In the genomic region with DNA sequence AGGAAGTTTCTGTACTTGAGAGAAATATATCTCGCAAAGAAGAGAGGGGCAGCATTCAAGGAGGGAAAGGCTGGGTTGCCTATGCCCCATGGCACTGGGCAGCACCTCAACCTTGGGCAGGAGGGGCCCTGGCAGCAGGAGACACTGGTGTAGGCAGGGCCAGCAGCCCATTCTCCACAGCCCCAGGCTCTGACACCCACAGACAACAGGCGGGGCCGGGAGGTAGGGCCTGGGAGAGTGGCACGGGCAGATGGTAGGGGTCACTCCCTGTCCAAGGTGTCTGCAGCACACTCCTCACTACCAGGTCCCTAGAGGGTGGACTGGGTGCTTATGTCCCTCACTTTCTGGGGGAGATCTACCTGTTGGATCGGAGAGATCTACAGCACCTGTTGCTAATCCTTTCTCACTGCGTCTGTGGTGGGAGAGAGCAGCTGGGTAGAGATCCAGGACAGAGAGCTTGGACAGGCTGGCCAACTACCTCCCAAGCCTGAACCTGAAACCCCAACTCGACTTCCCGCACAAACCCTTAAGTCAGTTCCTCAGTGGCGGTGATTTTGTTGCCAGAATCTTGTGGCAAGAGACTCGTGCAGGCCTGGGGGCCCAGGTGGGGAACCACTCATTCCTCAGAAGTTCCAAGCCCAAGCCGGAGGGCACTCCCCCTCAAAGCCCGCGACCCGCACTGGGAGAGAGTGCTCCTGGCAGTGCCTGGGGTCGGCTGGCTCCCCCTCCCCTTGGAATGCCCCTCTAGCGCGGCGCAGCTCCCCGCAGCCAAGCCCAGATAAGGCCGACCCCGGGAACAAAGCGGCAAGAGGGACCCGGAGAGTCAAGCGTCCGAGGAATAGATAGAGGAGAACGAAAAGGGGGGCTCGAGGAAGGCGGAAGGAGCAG, we compare ENCODE assay signal across 8 mouse cellular contexts. TPM values are rescaled to one million over a fixed set of nuclear protein-coding genes. Genes with fewer than 3 reads are reported as not detected.
A peak's percentile ranks its signal among the peaks of the same experiment; 100 is the strongest.
DNase-seq lines count a peak whose midpoint lies in the region; ATAC-seq lines count a peak whose summit lies in the region.

No protein-coding gene starts in this region.

- H3K4me1 ChIP-seq in forebrain, embryonic 16.5 days (replicated peaks; ENCODE audit: control insufficient read depth, insufficient read depth, low read length), result peaks cover 51% of the 10 kb centered on the region
- peaks cover 67% of the 10 kb centered on the region for H3K4me1 ChIP-seq in kidney, embryonic 15.5 days
- peaks cover 66% of the 10 kb centered on the region for H3K4me1 ChIP-seq in midbrain, embryonic 12.5 days

- H3K27me3 ChIP-seq in forebrain, embryonic 16.5 days (replicated peaks; ENCODE audit: control insufficient read depth, insufficient read depth, low read length), result no peaks in the 10 kb centered on the region
- no peaks in the 10 kb centered on the region for H3K27me3 ChIP-seq in kidney, embryonic 15.5 days
- H3K27me3 ChIP-seq in midbrain, embryonic 12.5 days, result no peaks in the 10 kb centered on the region

- peak overlapping the region; percentile 98 for H3K4me3 ChIP-seq in forebrain, embryonic 16.5 days (replicated peaks; ENCODE audit: low read length)
- peak overlapping the region; percentile 83 for H3K4me3 ChIP-seq in kidney, embryonic 15.5 days (replicated peaks)
- peak overlapping the region; percentile 94 for H3K4me3 ChIP-seq in midbrain, embryonic 12.5 days

- H3K9ac ChIP-seq in forebrain, embryonic 16.5 days (replicated peaks; ENCODE audit: low read depth, low read length), result peak overlapping the region; percentile 72
- H3K9ac ChIP-seq in kidney, embryonic 15.5 days, result peak overlapping the region; percentile 82
- H3K9ac ChIP-seq in midbrain, embryonic 12.5 days (replicated peaks), result peak overlapping the region; percentile 76

- H3K4me2 ChIP-seq in forebrain, embryonic 16.5 days (ENCODE audit: low read length), result peak overlapping the region; percentile 84
- H3K4me2 ChIP-seq in kidney, embryonic 15.5 days, result peak overlapping the region; percentile 94
- peak overlapping the region; percentile 90 for H3K4me2 ChIP-seq in midbrain, embryonic 12.5 days (replicated peaks)

- no peaks in the 10 kb centered on the region for H3K36me3 ChIP-seq in forebrain, embryonic 16.5 days (ENCODE audit: control insufficient read depth, insufficient read depth)
- H3K36me3 ChIP-seq in kidney, embryonic 15.5 days, result peaks cover 30% of the 10 kb centered on the region
- H3K36me3 ChIP-seq in midbrain, embryonic 12.5 days, result peaks cover 27% of the 10 kb centered on the region

- no peaks in the 10 kb centered on the region for H3K9me3 ChIP-seq in forebrain, embryonic 16.5 days (ENCODE audit: control insufficient read depth, low read length)
- no peaks in the 10 kb centered on the region for H3K9me3 ChIP-seq in kidney, embryonic 15.5 days (replicated peaks)
- H3K9me3 ChIP-seq in midbrain, embryonic 12.5 days, result no peaks in the 10 kb centered on the region

- peak overlapping the region; percentile 42; the same call in 1 of the 2 replicates for H3K27ac ChIP-seq in forebrain, embryonic 16.5 days (ENCODE audit: low read length)
- peak overlapping the region; percentile 83 for H3K27ac ChIP-seq in kidney, embryonic 15.5 days
- H3K27ac ChIP-seq in midbrain, embryonic 12.5 days (replicated peaks), result peak overlapping the region; percentile 60

- DNase-seq in left cerebral cortex, postnatal 4 days, result peak; percentile 35
- DNase-seq in left cerebral cortex, postnatal 36 days (ENCODE audit: low spot score in 2 of 2), result no peak
- peak; percentile 70 for DNase-seq in adrenal gland, postnatal 14 days
- DNase-seq in right cerebral cortex, adult 18-20 months, result no peak
- DNase-seq in gastrocnemius, adult 18-20 months (ENCODE audit: low spot score), result no peak

- ATAC-seq in forebrain, embryonic 16.5 days, result 0 out of 2 replicates have a peak, but pooled peaks have one; percentile 24
- ATAC-seq in kidney, embryonic 15.5 days (replicated peaks; ENCODE audit: low FRiP score), result peak; percentile 9; the same call in 1 of the 2 replicates
- peak; percentile 44 for ATAC-seq in midbrain, embryonic 12.5 days (ENCODE audit: low FRiP score, low read depth)

- WGBS in forebrain, embryonic 16.5 days, result 3% methylated on average over 28 of the region's 28 CpGs
- 2% methylated on average over 27 of the region's 28 CpGs for WGBS in kidney, embryonic 15.5 days
- 4% methylated on average over 28 of the region's 28 CpGs for WGBS in midbrain, embryonic 12.5 days

- intact Hi-C loops in left cerebral cortex, postnatal 4 days (cut with DNase I), result loop anchor here (5.0 kb wide), 2 partner anchors 45 to 160 kb away; partner anchors contain the start of gene Tmem94
- intact Hi-C loops in left cerebral cortex, postnatal 36 days (cut with DNase I), result loop anchor here (5.0 kb wide), 2 partner anchors 45 to 165 kb away; partner anchors contain the start of gene Tmem94

RNA-seq across cellular contexts. Expression of gene Caskin2, which starts 0.7 kb away (rescaled TPM):
- total RNA-seq in left cerebral cortex, postnatal 4 days (2021), result 10 to 100 TPM; 13.4 to 14.5 TPM
- 10 to 100 TPM; 19.1 to 19.9 TPM for total RNA-seq in left cerebral cortex, postnatal 36 days (2021)
- total RNA-seq in adrenal gland, postnatal 14 days (2021), result 53.7 and 57.5 TPM in 2 replicates
- 9.1 and 11.2 TPM in 2 replicates for polyA plus RNA-seq in forebrain, embryonic 16.5 days (2015; fragmentation: Nextera tagmentation; extraction: Ambion mirVana)
- polyA plus RNA-seq in kidney, embryonic 15.5 days (2015; fragmentation: Nextera tagmentation; extraction: Ambion mirVana), result 17.3 and 20.9 TPM in 2 replicates
- 15.5 and 17.0 TPM in 2 replicates for polyA plus RNA-seq in midbrain, embryonic 12.5 days (2016; fragmentation: Nextera tagmentation; extraction: Ambion mirVana)
- total RNA-seq in gastrocnemius, adult 18-20 months (2021), result 10 to 100 TPM; 13.1 to 18.2 TPM

RNA-seq across cellular contexts. Expression of gene Tsen54, which starts 1.7 kb away (rescaled TPM):
- 10 to 100 TPM; 15.1 to 19.1 TPM for total RNA-seq in left cerebral cortex, postnatal 4 days (2021)
- total RNA-seq in left cerebral cortex, postnatal 36 days (2021), result 10 to 100 TPM; 10.6 to 16.0 TPM
- 16.3 and 20.3 TPM in 2 replicates for total RNA-seq in adrenal gland, postnatal 14 days (2021)
- 25.8 and 28.3 TPM in 2 replicates for polyA plus RNA-seq in forebrain, embryonic 16.5 days (2015; fragmentation: Nextera tagmentation; extraction: Ambion mirVana)
- polyA plus RNA-seq in kidney, embryonic 15.5 days (2015; fragmentation: Nextera tagmentation; extraction: Ambion mirVana), result 37.3 and 39.8 TPM in 2 replicates
- polyA plus RNA-seq in midbrain, embryonic 12.5 days (2016; fragmentation: Nextera tagmentation; extraction: Ambion mirVana), result 27.9 and 30.9 TPM in 2 replicates
- total RNA-seq in gastrocnemius, adult 18-20 months (2021), result 1 to 10 TPM; 5.0 to 6.5 TPM

RNA-seq across cellular contexts. Expression of gene Llgl2, which starts 11.1 kb away (rescaled TPM):
- 1 to 10 TPM; 1.1 to 2.4 TPM for total RNA-seq in left cerebral cortex, postnatal 4 days (2021)
- 1 to 10 TPM; 2.6 to 3.9 TPM for total RNA-seq in left cerebral cortex, postnatal 36 days (2021)
- 11.4 and 11.8 TPM in 2 replicates for total RNA-seq in adrenal gland, postnatal 14 days (2021)
- 1.3 and 2.0 TPM in 2 replicates for polyA plus RNA-seq in forebrain, embryonic 16.5 days (2015; fragmentation: Nextera tagmentation; extraction: Ambion mirVana)
- polyA plus RNA-seq in kidney, embryonic 15.5 days (2015; fragmentation: Nextera tagmentation; extraction: Ambion mirVana), result 39.1 and 41.0 TPM in 2 replicates
- 3.7 and 4.4 TPM in 2 replicates for polyA plus RNA-seq in midbrain, embryonic 12.5 days (2016; fragmentation: Nextera tagmentation; extraction: Ambion mirVana)
- total RNA-seq in gastrocnemius, adult 18-20 months (2021), result 1 to 10 TPM; 6.3 to 8.1 TPM

RNA-seq across cellular contexts. Expression of gene Myo15b, which starts 45.4 kb away (rescaled TPM):
- under 1 TPM in 1 of 2 experiments, not detected in 1; 0.28 TPM for total RNA-seq in left cerebral cortex, postnatal 4 days (2021)
- under 1 TPM; 0.34 to 0.52 TPM for total RNA-seq in left cerebral cortex, postnatal 36 days (2021)
- total RNA-seq in adrenal gland, postnatal 14 days (2021), result 0.26 TPM in 1 of 2 replicates, not detected in the other
- polyA plus RNA-seq in forebrain, embryonic 16.5 days (2015; fragmentation: Nextera tagmentation; extraction: Ambion mirVana), result 0.18 TPM in 1 of 2 replicates, not detected in the other
- 8.0 and 11.1 TPM in 2 replicates for polyA plus RNA-seq in kidney, embryonic 15.5 days (2015; fragmentation: Nextera tagmentation; extraction: Ambion mirVana)
- 0.13 and 0.37 TPM in 2 replicates for polyA plus RNA-seq in midbrain, embryonic 12.5 days (2016; fragmentation: Nextera tagmentation; extraction: Ambion mirVana)
- total RNA-seq in gastrocnemius, adult 18-20 months (2021), result not detected

RNA-seq across cellular contexts. Expression of gene Tmem94, which starts 47.5 kb away (rescaled TPM):
- total RNA-seq in left cerebral cortex, postnatal 4 days (2021), result 10 to 100 TPM; 37.3 to 44.1 TPM
- total RNA-seq in left cerebral cortex, postnatal 36 days (2021), result 10 to 100 TPM; 54.9 to 69.9 TPM
- 64.4 and 65.1 TPM in 2 replicates for total RNA-seq in adrenal gland, postnatal 14 days (2021)
- 29.1 and 29.8 TPM in 2 replicates for polyA plus RNA-seq in forebrain, embryonic 16.5 days (2015; fragmentation: Nextera tagmentation; extraction: Ambion mirVana)
- 26.6 and 27.0 TPM in 2 replicates for polyA plus RNA-seq in kidney, embryonic 15.5 days (2015; fragmentation: Nextera tagmentation; extraction: Ambion mirVana)
- polyA plus RNA-seq in midbrain, embryonic 12.5 days (2016; fragmentation: Nextera tagmentation; extraction: Ambion mirVana), result 42.4 and 47.0 TPM in 2 replicates
- 10 to 100 TPM; 85.1 to 88.2 TPM for total RNA-seq in gastrocnemius, adult 18-20 months (2021)

Comparison
In these comparisons a context has a peak if more than half of its experiments do, and no peak if none do; other contexts are left out.
1. DNase-seq: peak in left cerebral cortex, postnatal 4 days (single experiment) and adrenal gland, postnatal 14 days (single experiment); none in left cerebral cortex, postnatal 36 days (0 of 2), right cerebral cortex, adult 18-20 months (single experiment) and gastrocnemius, adult 18-20 months (single experiment).
2. Peak in every context shown above with its lines, with median percentiles within 50 percentile points of each other: ATAC-seq, H3K27ac ChIP-seq, H3K4me2 ChIP-seq, H3K4me3 ChIP-seq and H3K9ac ChIP-seq.